Mouse (Mus musculus) erythroblast, adult 5-6 weeks (primary cell): ENCODE results near the gene Tex48. TPM values are rescaled to one million over a fixed set of nuclear protein-coding genes. Genes with fewer than 3 reads are reported as not detected.

Experiments used
- ATAC-seq: replicated peaks from 2 replicates; pipeline ENCODE4 v1.8.0; 2016; ENCODE audit warnings: moderate number of reproducible peaks, mild to moderate bottlenecking, moderate TSS enrichment, inconsistent platforms; ENCODE audit not compliant: poor library complexity, low FRiP score, severe bottlenecking
- total RNA-seq, 2 experiments: library from RNA; stranded (forward) in 1 of 2; stranded (reverse) in 1 of 2; fragments of 150-400 nt in 1 of 2; fragments of 200-764, 138-1000 nt in 1 of 2; gene quantifications; 2 replicates each; pipeline versions ENCODE4 v1.2.3 to v1.2.4; 2015 to 2017; ENCODE audit warnings: low replicate concordance in 2 of 2

Tex48 gene
- total RNA-seq, 2 experiments from 2014 or later, result not detected

- ATAC-seq, result no peak
Measured at GRCm38 (mm10) chr4:63600786-63601185, 21.4 kb downstream of the Tex48 start.

- no peak for ATAC-seq
Measured at GRCm38 (mm10) chr4:63596010-63596409, 26.2 kb downstream of the Tex48 start.

- no peak for ATAC-seq
Measured at GRCm38 (mm10) chr4:63595259-63595658, 27.0 kb downstream of the Tex48 start.

- no peak for ATAC-seq
Measured at GRCm38 (mm10) chr4:63594459-63595110, 27.6 kb downstream of the Tex48 start.

- no peak for ATAC-seq
Measured at GRCm38 (mm10) chr4:63590538-63590937, 31.7 kb downstream of the Tex48 start.

GRCm38 (mm10) chr4:63589987-63590386 is 32.2 kb downstream of the Tex48 start:
- ATAC-seq, result no peak

- no peak for ATAC-seq
Measured at GRCm38 (mm10) chr4:63586240-63586639, 36.0 kb downstream of the Tex48 start.

- no peak for ATAC-seq
Measured at GRCm38 (mm10) chr4:63585216-63585615, 37.0 kb downstream of the Tex48 start.

- ATAC-seq, result no peak
Measured at GRCm38 (mm10) chr4:63582580-63582979, 39.6 kb downstream of the Tex48 start.

GRCm38 (mm10) chr4:63580078-63580477 is 42.1 kb downstream of the Tex48 start:
- no peak for ATAC-seq

GRCm38 (mm10) chr4:63579649-63580048 is 42.6 kb downstream of the Tex48 start:
- no peak for ATAC-seq

- ATAC-seq, result no peak
Measured at GRCm38 (mm10) chr4:63572621-63573020, 49.6 kb downstream of the Tex48 start.

GRCm38 (mm10) chr4:63570208-63570781 is 51.9 kb downstream of the Tex48 start:
- ATAC-seq, result no peak

- no peak for ATAC-seq
Measured at GRCm38 (mm10) chr4:63569322-63569721, 52.9 kb downstream of the Tex48 start.

GRCm38 (mm10) chr4:63567712-63568390 is 54.4 kb downstream of the Tex48 start:
- ATAC-seq, result no peak

- ATAC-seq, result no peak
Measured at GRCm38 (mm10) chr4:63562742-63563141, 59.5 kb downstream of the Tex48 start.

GRCm38 (mm10) chr4:63561861-63562675 is 60.2 kb downstream of the Tex48 start:
- no peak for ATAC-seq

- no peak for ATAC-seq
Measured at GRCm38 (mm10) chr4:63560079-63560478, 62.1 kb downstream of the Tex48 start.

- no peak for ATAC-seq
Measured at GRCm38 (mm10) chr4:63559127-63559697, 63.0 kb downstream of the Tex48 start.
